Mouse (Mus musculus) erythroblast, embryonic 14.5 days (primary cell): ENCODE data around the gene Rhoh.

Experiments
- GATA1 ChIP-seq: IDR thresholded peaks from 2 replicates; pipeline ENCODE4 v1.6.1; 2012; ENCODE audit warnings: low read length, inconsistent platforms, mixed read lengths
- TAL1 ChIP-seq: IDR thresholded peaks from 3 replicates; pipeline ENCODE4 v1.6.1; 2012; ENCODE audit warnings: low read length, inconsistent platforms, mixed read lengths

DNA sequence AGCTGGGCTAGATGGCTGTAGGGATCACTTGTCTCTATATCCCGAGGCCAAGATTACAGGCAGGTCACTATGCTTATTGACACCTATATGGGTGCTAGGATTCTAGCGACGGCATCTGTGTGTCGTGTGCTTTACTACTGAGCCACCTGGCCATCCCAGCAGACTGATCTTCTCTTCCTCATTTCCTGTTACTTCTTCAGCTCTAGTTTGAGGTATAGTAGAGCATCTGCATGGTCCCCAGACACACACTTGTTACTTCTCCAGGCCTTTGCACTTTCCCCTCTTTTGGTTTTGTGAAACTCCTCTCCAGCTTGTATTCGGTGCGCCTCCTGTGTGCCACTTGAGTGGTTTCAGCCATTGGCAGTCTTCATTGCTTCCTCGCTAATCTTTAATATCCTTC lies 14.3 kb downstream of the Rhoh start:
- TF ChIP-seq GATA1 (no peak), TAL1 (no peak)
